Mouse (Mus musculus) forebrain, postnatal 0 days (tissue): ENCODE data around the gene Rad51ap1. TPM values are rescaled to one million over a fixed set of nuclear protein-coding genes. Genes with fewer than 3 reads are reported as not detected.

Experiments
- ATAC-seq: fragments of 200-750 bp; cut with Nextera tagmentation; 2 replicates; pipeline ENCODE4 v1.8.0; 2017; ENCODE audit warnings: mild to moderate bottlenecking, moderate library complexity
- DNase-seq: peaks from one replicate; pipeline ENCODE4 v3.0.0-alpha.2; 2015
- H3K27ac ChIP-seq: fragments of 300-500 bp; sonication (generic); 2 replicates; pipeline ENCODE4 v1.5.1; 2014; ENCODE audit warnings: low read depth, mild to moderate bottlenecking, antibody characterized with exemption, low read length, moderate library complexity, mixed read lengths
- H3K27me3 ChIP-seq: fragments of 300-500 bp; sonication (generic); 2 replicates; pipeline ENCODE4 v1.6.1; 2014; ENCODE audit warnings: mild to moderate bottlenecking, low read length, mixed read lengths; ENCODE audit not compliant: insufficient read depth
- H3K36me3 ChIP-seq: fragments of 300-500 bp; sonication (generic); 2 replicates; pipeline ENCODE4 v1.6.1; 2014; ENCODE audit warnings: mild to moderate bottlenecking, moderate library complexity; ENCODE audit not compliant: insufficient read depth
- H3K4me1 ChIP-seq: fragments of 300-500 bp; sonication (generic); 2 replicates; pipeline ENCODE4 v1.6.1; 2014; ENCODE audit warnings: antibody characterized with exemption; ENCODE audit not compliant: insufficient read depth
- H3K4me2 ChIP-seq: fragments of 300-500 bp; sonication (generic); 2 replicates; pipeline ENCODE4 v1.6.1; 2014; ENCODE audit warnings: low read depth, mild to moderate bottlenecking, moderate library complexity
- H3K4me3 ChIP-seq: fragments of 300-500 bp; sonication (generic); 2 replicates; pipeline ENCODE4 v1.5.1; 2014; ENCODE audit warnings: low read depth, low read length, mixed read lengths
- H3K9ac ChIP-seq: fragments of 300-500 bp; sonication (generic); 2 replicates; pipeline ENCODE4 v1.6.1; 2014; ENCODE audit warnings: mild to moderate bottlenecking
- H3K9me3 ChIP-seq: fragments of 300-500 bp; sonication (generic); 2 replicates; pipeline ENCODE4 v1.6.1; 2016; ENCODE audit warnings: low read length
- CTCF ChIP-seq: sonication (generic); IDR thresholded peaks from 2 replicates; pipeline ENCODE4 v1.5.1; 2016; ENCODE audit warnings: antibody characterized with exemption, control low read depth, low read depth
- WGBS: fragments of 180-500 bp; shearing (Covaris S2); extraction: QIAGEN DNeasy Blood & Tissue Kit; methylation state at CpG from one replicate; pipeline ENCODE4 v1.1.7; 2014; 5-methylcytosine and 5-hydroxymethylcytosine counted together
- polyA plus RNA-seq: library from polyadenylated mRNA; unstranded; fragments of >200 nt; fragmentation: Nextera tagmentation; extraction: Ambion mirVana; gene quantifications from 2 replicates; pipeline ENCODE4 v1.2.1, GENCODE M21; 2015
- total RNA-seq: library from RNA; depleted of rRNA; stranded (reverse); fragments of >200 nt; gene quantifications from 2 replicates; pipeline ENCODE4 v1.2.3, GENCODE M21; 2014

Gene Rad51ap1
- total and polyA plus RNA-seq, 2 experiments from 2014 or later = 7.0 to 11.0 TPM

- no peaks in the 10 kb centered on the region for H3K9me3 ChIP-seq
- ATAC-seq = peak; percentile 61; the same call in 1 of the 2 replicates
- H3K4me1 ChIP-seq = no peaks in the 10 kb centered on the region
- H3K27ac ChIP-seq = no peak overlapping the region
- no peaks in the 10 kb centered on the region for H3K27me3 ChIP-seq
- TF ChIP-seq CTCF = peak; percentile 90
- H3K4me3 ChIP-seq = no peak overlapping the region
- no peak overlapping the region for H3K4me2 ChIP-seq
- H3K36me3 ChIP-seq = peaks cover 45% of the 10 kb centered on the region
- peak; percentile 86 for DNase-seq
- H3K9ac ChIP-seq = no peak overlapping the region
- 8% methylated on average over 10 of the region's 10 CpGs for WGBS
These were observed 16.3 kb upstream of the Rad51ap1 start for GRCm38 (mm10) chr6:126955734-126956133.

DNA sequence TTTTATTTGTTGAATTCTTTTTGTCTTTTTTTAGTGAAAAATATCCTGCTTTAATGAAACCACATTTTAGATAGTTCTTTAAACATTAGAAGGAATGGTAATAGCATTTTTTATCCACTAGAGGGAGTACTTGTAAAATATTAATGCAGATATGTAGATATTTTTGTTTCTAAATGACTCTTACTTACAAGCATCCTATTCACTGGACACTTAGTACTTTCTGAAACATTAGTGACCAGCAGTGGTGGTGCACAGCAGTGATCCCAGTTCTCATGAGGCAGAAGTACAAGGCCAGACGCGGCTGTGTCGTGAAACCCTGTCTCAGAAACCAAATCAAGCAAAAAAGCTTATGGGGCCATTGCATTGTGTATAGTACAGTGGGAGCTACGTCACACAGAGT is 8.9 kb upstream of the Rad51ap1 start:
- DNase-seq (peak; percentile 8), ATAC-seq (no peak)
- H3K36me3 ChIP-seq = peaks cover 64% of the 10 kb centered on the region

GRCm38 (mm10) chr6:126940451-126940850 is 1.1 kb upstream of the Rad51ap1 start:
- 3% methylated on average over 5 of the region's 5 CpGs for WGBS
- TF ChIP-seq CTCF = peak; percentile 64
- no peaks in the 10 kb centered on the region for H3K27me3 ChIP-seq
- ATAC-seq = peak; percentile 4; the same call in 1 of the 2 replicates
- no peaks in the 10 kb centered on the region for H3K9me3 ChIP-seq
- DNase-seq = peak; percentile 41
- H3K4me3 ChIP-seq = peak overlapping the region; percentile 68
- H3K4me2 ChIP-seq = peak overlapping the region; percentile 93
- H3K36me3 ChIP-seq = peaks cover 28% of the 10 kb centered on the region
- 0 out of 2 replicates have a peak overlapping the region, but pooled peaks have one; percentile 74 for H3K27ac ChIP-seq
- H3K4me1 ChIP-seq = no peaks in the 10 kb centered on the region; the same call in 1 of the 2 replicates
- H3K9ac ChIP-seq = peak overlapping the region; percentile 71

More for the DNA sequence above, 8.9 kb upstream of the Rad51ap1 start:
- Histone ChIP-seq H3K4me3 (no peak overlapping the region), H3K27me3 (no peaks in the 10 kb centered on the region), H3K9me3 (no peaks in the 10 kb centered on the region), H3K9ac (no peak overlapping the region), H3K27ac (no peak overlapping the region), H3K4me2 (no peak overlapping the region), H3K4me1 (no peaks in the 10 kb centered on the region)
- peak; percentile 49 for TF ChIP-seq CTCF
- WGBS = 86% methylated on average over 4 of the region's 4 CpGs

DNA sequence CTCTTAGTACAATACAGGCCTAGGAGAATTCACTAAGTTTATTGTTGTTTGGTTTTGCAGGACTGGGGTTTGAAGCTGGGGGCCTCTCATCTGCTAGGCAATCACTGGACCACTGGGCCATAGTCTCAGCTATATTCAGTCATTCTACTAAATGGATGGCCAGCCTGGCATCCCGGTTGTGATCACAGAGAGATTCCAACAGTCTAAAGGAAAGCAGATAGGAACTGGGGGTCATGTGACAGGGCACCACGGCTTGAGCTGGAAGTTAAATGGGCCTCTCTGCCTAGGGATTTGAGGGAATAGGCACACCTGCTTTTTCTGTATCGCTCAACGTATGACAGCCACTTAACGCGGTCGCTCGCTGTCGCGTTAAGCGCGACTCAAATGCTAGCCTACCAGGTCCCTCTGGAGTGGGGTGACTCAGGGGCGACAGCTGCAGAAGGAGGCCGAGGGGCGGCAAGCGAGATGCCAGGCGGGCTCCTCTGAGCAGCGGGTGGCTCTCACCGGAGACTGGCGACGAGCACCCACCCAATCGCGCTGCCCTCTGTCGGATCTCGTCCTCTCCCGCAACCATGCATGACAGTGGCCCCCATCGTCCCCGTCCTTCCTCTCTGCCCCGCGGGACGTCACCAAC is 417 bp downstream of the Rad51ap1 start:
- H3K9me3 ChIP-seq = no peaks in the 10 kb centered on the region
- DNase-seq (no peak), ATAC-seq (no peak)
- under 1% methylated on average over 30 of the region's 31 CpGs for WGBS
- H3K27me3 ChIP-seq = no peaks in the 10 kb centered on the region
- peak overlapping the region; percentile 68 for H3K4me3 ChIP-seq
- peak; percentile 37; the same call in 1 of the 2 replicates for TF ChIP-seq CTCF
- peak overlapping the region; percentile 48 for H3K9ac ChIP-seq
- peaks cover 19% of the 10 kb centered on the region for H3K36me3 ChIP-seq
- H3K4me2 ChIP-seq = peak overlapping the region; percentile 93
- H3K27ac ChIP-seq = no peak overlapping the region
- no peaks in the 10 kb centered on the region; the same call in 1 of the 2 replicates for H3K4me1 ChIP-seq

- peak; percentile 20; the same call in 1 of the 2 replicates for TF ChIP-seq CTCF
- Histone ChIP-seq H3K27ac (no peak overlapping the region), H3K4me1 (no peaks in the 10 kb centered on the region; the same call in 1 of the 2 replicates), H3K4me3 (no peak overlapping the region), H3K27me3 (no peaks in the 10 kb centered on the region), H3K9ac (no peak overlapping the region), H3K9me3 (no peaks in the 10 kb centered on the region), H3K36me3 (peaks cover 11% of the 10 kb centered on the region), H3K4me2 (peak overlapping the region; percentile 93; the same call in 1 of the 2 replicates)
- DNase-seq (no peak), ATAC-seq (no peak)
- 83% methylated on average over 2 of the region's 2 CpGs for WGBS
These were observed 1.3 kb downstream of the Rad51ap1 start for GRCm38 (mm10) chr6:126938047-126938446.

DNA sequence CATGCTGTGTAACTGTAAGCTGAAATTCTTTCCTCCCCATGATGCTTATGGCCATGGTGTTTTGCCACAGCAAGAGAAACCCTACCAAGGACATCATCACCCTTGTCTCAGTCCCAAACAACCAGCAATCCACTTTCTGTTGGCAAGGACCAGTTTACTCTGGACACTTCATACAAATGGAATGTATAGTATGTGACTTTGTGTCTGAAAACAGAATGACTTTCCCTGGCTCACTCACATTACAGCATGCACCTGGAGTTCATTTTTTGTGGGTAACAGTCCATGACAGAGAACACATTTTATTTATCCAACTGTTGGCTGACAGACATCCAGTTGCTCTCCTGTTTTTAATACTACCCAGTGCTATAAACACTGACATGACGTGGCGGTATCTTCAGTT is 6.5 kb downstream of the Rad51ap1 start:
- H3K27me3 ChIP-seq = no peaks in the 10 kb centered on the region
- ATAC-seq (no peak), DNase-seq (no peak)
- WGBS = 92% methylated on average over 2 of the region's 2 CpGs
- H3K36me3 ChIP-seq = peaks cover 3% of the 10 kb centered on the region; the same call in 1 of the 2 replicates
- H3K9ac ChIP-seq = no peak overlapping the region
- H3K4me1 ChIP-seq = no peaks in the 10 kb centered on the region
- H3K4me3 ChIP-seq = no peak overlapping the region
- no peak overlapping the region for H3K4me2 ChIP-seq
- no peak overlapping the region for H3K27ac ChIP-seq
- no peaks in the 10 kb centered on the region for H3K9me3 ChIP-seq
- no peak for TF ChIP-seq CTCF

GRCm38 (mm10) chr6:126921111-126921881 is 18.1 kb downstream of the Rad51ap1 start, which contains the start of gene Dyrk4:
Dyrk4 (minus strand) TSS chr6:126921839.
- Histone ChIP-seq H3K9me3 (no peaks in the 10 kb centered on the region), H3K9ac (no peak within 1 kb of the TSS), H3K27me3 (no peaks in the 10 kb centered on the region), H3K4me1 (no peaks in the 10 kb centered on the region), H3K36me3 (0 out of 2 replicates have a peak, but pooled peaks cover 9% of the 10 kb centered on the region), H3K4me3 (no peak within 1 kb of the TSS), H3K4me2 (0 out of 2 replicates have a peak within 1 kb of the TSS, but pooled peaks have one; percentile 17), H3K27ac (no peak within 1 kb of the TSS)
- no peak for DNase-seq
- 0 out of 2 replicates have a peak, but pooled peaks have one; percentile 20 for ATAC-seq
- no peak for TF ChIP-seq CTCF
- 8% methylated on average over 21 of the region's 21 CpGs for WGBS
